Mouse (Mus musculus): ENCODE data around the gene Cavin1.
A peak's percentile ranks its signal among the peaks of the same experiment; 100 is the strongest.

Gene Cavin1

GRCm38 (mm10) chr11:100957915-100958469, 12.7 kb downstream of the Cavin1 start:
- DNase-seq (ENCODE audit: low spot score in 2 of 2), result no peak

- peak; percentile 64 to 91 for DNase-seq (ENCODE audit: low spot score in 2 of 2)
Observed at GRCm38 (mm10) chr11:100957244-100957643, 13.4 kb downstream of the Cavin1 start.

- no peak for DNase-seq (ENCODE audit: low spot score in 2 of 2)
Observed at GRCm38 (mm10) chr11:100949540-100949939, 21.1 kb downstream of the Cavin1 start.

- no peak for DNase-seq (ENCODE audit: low spot score in 2 of 2)
Observed at GRCm38 (mm10) chr11:100948317-100948716, 22.4 kb downstream of the Cavin1 start.

- DNase-seq (ENCODE audit: low spot score in 2 of 2), result no peak
Observed at GRCm38 (mm10) chr11:100947548-100947947, 23.1 kb downstream of the Cavin1 start.

DNA sequence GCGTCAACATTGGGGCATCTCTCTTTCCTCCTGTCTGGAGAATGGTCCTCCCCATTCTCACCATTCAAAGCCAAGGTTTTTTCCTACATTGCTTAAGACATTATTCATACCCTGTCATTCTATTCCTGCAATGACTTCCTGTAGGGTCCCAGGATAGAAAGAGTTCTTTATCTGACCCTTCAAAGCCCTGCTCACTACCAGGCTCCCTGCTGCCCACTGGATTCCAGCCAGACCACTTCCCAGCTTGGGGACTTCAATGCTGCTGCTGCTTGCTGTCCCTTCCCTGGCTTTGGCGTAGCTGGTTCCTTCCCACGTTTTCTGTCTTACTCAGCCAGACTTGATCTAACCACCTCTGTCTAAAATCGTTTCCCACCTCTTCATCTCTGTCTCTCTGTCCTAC, 23.8 kb downstream of the Cavin1 start:
- DNase-seq (ENCODE audit: low spot score in 2 of 2), result no peak

DNA sequence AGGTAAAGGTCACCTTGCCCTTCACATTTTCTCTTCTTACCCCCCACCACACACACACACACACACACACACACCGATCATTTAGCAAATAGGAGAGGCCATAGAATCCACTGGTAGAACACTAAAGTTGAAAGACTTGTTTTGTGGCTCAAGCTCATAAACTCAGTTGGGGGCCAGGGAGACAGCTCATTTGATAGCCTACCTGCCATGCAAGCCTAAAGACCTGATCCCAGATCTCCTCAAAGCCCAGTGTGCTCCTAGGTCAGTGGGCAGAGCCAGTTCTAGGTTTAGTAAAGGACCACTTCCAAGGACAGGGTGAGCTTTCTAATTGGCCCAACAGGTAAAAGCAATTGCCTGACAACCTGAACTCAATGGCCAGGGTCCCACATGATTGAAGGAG, 28.3 kb downstream of the Cavin1 start:
- DNase-seq (ENCODE audit: low spot score in 2 of 2), result no peak

DNA sequence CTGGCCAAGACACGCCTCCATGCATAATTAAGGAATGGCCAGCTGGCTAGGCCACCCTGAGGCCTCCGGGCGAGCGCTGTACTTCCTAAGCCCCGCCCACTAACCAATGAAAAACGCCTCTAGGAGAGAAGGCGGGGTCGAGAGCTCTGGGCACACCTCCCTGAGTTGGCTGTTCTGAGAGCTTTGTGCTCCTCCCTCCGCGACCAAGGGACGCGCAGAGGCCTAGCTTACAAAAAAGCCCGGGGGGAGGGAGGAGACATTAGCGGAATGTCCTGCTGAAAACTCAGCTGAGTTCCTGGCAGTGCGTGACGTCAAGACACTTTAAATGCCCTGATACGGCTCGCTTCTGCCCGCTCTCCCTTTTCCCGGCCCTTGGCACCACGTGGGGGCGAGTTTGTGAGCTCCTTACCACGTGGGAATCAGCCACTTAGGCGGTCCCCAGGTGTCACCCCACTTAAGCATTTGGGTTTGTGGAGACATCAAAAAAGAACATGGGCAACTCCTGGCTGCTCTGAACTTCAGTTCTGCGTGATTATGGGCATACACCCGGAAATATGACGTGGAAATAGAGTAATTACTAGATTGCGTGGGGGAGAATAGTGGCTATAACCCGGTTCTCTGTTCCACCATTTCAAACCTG, 31.1 kb downstream of the Cavin1 start, which contains the start of gene Stat3:
Gene Stat3, minus strand, starts transcription at position 29 of the 640 bp plus-strand sequence.
- peak; percentile 95 to 97 for DNase-seq (ENCODE audit: low spot score in 2 of 2)

DNA sequence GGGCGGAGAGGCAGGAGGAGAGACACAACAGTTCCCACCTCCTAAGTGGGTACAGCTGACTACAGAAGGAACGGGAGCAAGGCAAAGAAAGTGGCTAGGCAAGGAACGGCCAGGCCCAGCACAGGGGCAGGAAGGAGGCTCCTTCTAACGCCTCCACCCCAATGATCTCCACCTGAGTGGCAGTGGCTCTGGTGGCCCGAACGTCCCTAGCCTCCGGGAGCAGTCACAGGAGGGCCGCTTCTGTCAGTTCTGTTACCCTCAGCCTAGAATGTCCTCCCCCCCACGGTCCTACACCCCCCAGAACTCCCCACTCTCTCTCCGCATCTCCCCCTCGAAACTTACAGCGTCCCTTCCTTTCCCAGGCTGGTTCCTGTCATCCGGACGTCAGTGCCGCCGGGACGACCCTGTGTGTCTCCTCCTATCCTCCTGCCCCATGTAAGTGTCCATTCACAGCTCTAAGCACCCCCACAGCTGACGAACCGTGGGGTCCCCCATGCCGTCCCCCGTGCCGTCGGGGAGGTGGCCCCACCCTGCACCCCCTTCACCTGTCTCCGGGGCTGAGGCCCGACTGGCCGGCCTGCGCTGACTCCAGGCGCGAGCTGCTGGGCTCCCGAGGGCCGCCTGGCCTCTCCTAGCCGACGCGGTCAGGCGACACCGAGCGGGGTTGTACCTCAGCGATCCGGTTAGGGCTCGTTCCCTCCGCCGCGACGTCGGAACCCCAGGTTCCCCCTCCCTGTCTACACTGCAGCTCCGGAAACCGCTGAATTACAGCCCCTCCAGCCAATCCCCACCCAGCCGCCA, 31.8 kb downstream of the Cavin1 start:
- DNase-seq (ENCODE audit: low spot score in 2 of 2), result no peak

DNA sequence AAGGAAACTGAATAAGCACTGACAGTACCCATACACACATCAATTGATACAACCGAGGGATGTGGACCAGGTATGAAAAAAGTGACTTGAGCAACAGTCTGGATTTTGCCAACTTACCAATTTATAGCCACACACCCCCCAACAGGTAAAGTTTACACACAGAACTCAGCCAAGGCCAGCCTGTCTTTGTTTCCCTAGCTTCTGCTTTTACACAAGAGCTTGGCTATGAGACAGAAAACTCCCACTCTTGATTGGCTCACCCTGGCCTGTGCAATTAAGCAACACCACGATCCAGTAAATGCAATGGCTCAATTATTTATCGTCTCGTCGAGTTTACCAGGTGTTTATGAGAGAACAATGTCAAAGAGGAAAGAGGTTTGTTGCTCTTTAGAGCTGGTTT, 32.6 kb downstream of the Cavin1 start:
- no peak for DNase-seq (ENCODE audit: low spot score in 2 of 2)

GRCm38 (mm10) chr11:100937295-100937694, 33.4 kb downstream of the Cavin1 start:
- DNase-seq (ENCODE audit: low spot score in 2 of 2), result no peak

DNA sequence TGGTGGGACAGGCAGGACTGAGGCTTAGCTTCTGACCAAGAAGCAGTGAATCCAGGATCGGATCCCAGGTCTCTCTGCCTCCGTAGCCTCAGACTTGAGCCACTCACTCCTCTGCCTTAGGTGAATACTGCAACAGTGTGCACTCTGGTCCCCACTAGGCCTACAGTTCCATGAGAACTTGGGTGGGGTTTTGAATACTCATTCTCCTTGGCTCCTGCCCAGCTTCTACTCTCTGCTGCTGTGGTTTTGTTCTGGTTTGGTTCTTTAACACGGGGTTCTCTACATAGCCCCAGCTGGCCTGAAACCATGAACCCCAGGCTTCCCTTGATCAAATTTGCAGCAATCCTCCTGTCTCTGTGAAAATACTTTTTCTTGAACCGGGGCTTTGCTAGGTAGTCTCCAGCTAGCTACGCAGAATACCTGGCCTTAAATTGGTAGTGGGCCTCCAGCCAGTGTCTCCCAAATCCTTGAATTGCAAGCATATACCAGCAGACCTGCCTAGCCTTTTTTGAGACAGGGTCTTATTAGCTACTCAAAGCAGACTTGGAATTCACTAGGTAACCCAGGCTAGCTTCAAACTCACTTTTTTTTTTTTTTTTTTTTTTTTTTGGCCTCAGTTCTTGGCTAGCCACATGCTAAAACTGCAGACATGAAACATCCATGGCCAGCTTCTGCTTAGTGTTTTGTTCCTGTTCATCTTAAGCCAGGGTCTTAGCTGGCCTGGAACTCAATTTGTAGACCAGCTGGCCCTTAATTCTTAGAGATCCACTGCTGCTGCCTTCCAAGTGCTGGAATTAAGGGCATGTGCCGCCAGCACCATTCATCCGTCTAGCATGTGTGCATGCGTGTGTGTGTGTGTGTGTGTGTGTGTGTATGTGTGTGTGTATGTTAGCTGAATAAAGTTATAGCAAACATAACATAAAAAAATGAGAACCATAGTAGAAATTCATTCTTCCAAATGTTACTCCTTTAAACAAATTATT, 35.0 kb downstream of the Cavin1 start:
- DNase-seq (ENCODE audit: low spot score in 2 of 2), result no peak

- no peak for DNase-seq (ENCODE audit: low spot score in 2 of 2)
Observed at GRCm38 (mm10) chr11:100931254-100931921, 39.3 kb downstream of the Cavin1 start.

- DNase-seq (ENCODE audit: low spot score in 2 of 2), result no peak
Observed at GRCm38 (mm10) chr11:100930611-100931010, 40.1 kb downstream of the Cavin1 start.

- DNase-seq (ENCODE audit: low spot score in 2 of 2), result no peak
Observed at GRCm38 (mm10) chr11:100927386-100927785, 43.3 kb downstream of the Cavin1 start.

DNA sequence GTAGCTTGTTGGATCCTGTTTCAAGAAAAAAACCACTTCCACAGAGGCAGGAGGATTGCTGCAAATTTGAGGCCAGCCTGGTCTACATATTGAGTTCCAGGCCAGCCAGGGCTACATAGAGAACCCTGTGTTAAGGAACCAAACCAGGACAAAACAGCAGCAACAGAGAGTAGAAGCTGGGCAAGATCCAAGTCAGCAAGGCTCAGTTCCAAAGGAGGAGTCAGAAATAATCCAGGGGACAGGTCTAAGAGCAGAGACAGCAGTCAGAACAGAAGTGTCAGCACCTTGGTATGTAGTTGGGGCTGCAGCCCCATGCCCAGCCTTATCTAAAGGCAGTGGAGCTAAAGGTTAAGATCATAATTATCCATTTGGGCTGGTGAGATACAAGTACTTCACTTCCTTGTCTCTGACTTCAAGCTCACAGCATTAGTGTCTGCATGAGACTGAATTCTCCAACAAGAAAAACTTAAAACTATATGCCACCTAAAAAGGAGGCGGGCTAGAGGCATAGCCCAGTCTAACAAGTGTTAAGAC, 46.2 kb downstream of the Cavin1 start:
- DNase-seq (ENCODE audit: low spot score in 2 of 2), result no peak

DNA sequence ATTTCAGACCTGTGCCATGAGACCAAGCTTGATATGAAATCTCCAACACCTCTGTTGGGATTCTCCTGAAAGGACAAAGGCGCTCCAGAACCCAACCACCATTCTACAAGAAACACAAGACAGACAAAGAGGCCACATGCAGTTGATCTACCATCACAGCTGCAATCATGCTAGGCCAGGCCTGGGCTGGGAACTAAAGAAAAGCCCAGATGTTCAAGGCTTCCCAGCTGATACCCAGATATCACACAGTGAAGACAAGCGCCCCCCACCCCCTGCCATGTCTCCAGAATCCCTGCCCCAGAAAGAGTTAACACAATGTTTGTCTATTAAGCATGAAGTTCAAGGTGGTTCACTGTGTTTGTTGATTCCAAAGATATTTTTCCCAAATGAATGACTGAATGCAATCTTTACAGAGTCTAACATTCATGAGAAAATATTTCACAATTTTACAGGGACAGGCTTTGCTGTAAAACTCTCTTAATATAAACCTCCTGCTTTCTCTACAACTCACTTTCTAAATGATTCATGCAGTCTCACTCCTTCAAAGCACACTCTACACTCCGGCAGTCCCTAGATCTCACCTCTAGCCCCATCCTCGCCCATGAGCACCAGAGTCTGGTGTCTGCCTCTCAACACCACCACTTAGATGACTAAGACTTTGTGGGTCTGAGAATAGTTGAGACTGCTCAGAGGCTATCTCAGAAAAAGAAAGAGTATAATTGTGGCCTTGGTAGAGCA, 49.6 kb downstream of the Cavin1 start:
- DNase-seq (ENCODE audit: low spot score in 2 of 2), result no peak

DNA sequence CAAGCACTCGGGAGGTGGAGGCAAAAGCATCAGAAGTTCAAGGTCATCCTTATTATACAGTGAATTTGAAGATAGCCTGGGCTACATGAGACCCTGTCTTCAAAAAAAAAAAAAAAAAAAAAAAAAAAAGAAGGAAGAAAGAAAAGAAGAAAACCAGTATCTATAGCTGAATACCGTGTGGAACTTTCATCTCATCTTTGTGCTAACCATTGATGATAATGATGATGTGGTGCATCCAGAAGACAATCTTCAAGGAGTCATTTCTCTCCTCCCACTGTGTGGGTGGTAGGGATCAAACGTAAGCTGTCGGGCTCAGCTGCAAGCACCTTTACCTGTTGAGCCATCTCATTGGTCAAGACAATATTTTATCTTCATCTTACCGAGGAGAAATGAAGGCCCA, 52.7 kb downstream of the Cavin1 start:
- DNase-seq (ENCODE audit: low spot score in 2 of 2), result no peak

GRCm38 (mm10) chr11:100916432-100916971, 54.2 kb downstream of the Cavin1 start:
- DNase-seq (ENCODE audit: low spot score in 2 of 2), result no peak

- no peak for DNase-seq (ENCODE audit: low spot score in 2 of 2)
Observed at GRCm38 (mm10) chr11:100915063-100915462, 55.6 kb downstream of the Cavin1 start.

Data from frontal cortex, postnatal 14 days (tissue).